Mouse (Mus musculus): ENCODE measurements at regions not wholly inside any gene's neighbourhood (a gene's known extent, or its start where the extent isn't known, plus 50 kb on each side); places are given as distances from the start of the nearest gene placed in this dataset. TPM values are rescaled to one million over a fixed set of nuclear protein-coding genes. Genes with fewer than 3 reads are reported as not detected.

DNA sequence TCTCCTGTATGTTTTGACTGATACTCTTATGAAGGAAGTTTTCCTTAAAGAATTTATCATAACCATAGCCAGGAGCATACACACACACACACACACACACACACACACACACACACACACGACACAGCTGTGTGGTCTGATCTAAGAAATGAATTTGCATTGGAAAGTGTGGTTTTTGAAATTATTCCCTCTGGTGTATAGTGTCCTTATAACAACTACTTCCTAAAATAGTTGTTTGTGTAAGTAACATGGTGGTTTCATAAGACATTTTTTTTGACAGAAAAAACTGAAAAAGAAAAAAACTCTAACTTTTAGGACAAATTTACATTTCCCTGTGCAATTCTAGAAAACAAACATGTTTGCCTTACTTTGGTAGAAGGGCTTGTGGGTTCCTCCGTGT, 826.3 kb downstream of the Hace1 start:
- no peak overlapping the region for H3K4me2 ChIP-seq
- no peaks in the 10 kb centered on the region for H3K36me3 ChIP-seq (ENCODE audit: control insufficient read depth, insufficient read depth, low read length)
- ATAC-seq (replicated peaks; ENCODE audit: insufficient number of reproducible peaks, low FRiP score, low TSS enrichment): no peak
- H3K27me3 ChIP-seq (ENCODE audit: control insufficient read depth, insufficient read depth, low read length): no peaks in the 10 kb centered on the region
- no peak overlapping the region for H3K4me3 ChIP-seq (ENCODE audit: low read depth, low read length)
- no peak overlapping the region for H3K9ac ChIP-seq (ENCODE audit: low read depth, low read length)
- 78% methylated on average over 2 of the region's 2 CpGs for WGBS (ENCODE audit: insufficient replicate concordance)
- H3K9me3 ChIP-seq (replicated peaks; ENCODE audit: control insufficient read depth, low read length): no peaks in the 10 kb centered on the region
- H3K4me1 ChIP-seq (ENCODE audit: control insufficient read depth, insufficient read depth, low read length): no peaks in the 10 kb centered on the region
- H3K27ac ChIP-seq (ENCODE audit: low read depth, low read length): no peak overlapping the region

Small RNA genes lying in the stretch of these regions (microRNA-seq; reads per million reads assigned to microRNA genes)
- gene Gm27410 (ENCODE audit: borderline number of aligned reads): not detected
